Mouse (Mus musculus) T-helper 17 cell (primary cell): Measurements from ENCODE around the gene Lrrc28.

ENCODE experiments used
- in situ Hi-C, 2 experiments: fragments of 300-600 bp; cut with MboI, MseI; formaldehyde crosslinking; loops; 1 replicate in 1 of 2; 2 replicates in 1 of 2; pipeline ENCODE4 v1.15.1; 2025; ENCODE audit warnings: high pct_unique_total_duplicates in 2 of 2

Lrrc28 gene

DNA sequence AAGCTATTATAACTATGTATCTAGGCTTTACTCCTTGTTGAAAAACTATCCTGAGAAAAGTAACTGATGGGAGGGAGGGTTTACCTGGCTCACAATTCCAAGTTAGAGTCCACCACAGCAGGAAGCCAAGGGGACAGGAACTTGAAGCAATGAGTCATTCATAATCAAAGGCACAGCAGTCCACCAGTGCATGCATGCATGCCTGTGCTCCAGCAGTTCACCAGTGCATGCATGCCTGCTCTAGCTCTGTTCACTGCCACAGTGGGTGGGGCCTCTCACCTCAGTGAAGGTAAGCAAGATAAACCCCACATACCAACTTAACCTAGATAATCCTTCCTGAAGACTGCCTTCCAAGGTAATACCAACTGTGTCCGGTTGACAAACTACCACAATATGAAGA, 38.8 kb downstream of the Lrrc28 start:
- in situ Hi-C loops, result no loop called here

DNA sequence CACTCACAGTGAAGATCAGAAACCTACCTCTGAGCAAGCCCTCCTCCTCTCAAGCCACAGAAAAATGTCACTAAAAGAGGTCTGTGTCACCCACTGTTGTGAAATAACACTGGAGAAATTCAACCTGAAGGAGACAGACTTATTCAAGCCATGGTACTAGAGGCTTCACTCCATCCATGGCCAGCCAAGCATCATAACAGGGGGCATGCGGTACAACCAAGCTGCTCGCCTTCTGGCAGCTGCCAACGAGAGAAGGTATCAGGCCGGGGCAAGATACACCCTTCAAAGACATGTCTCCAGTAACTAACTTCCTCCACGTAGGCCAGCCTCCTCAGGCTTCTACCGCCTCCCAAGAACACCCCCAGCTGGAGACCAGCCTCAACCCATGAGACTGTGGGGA, 40.0 kb downstream of the Lrrc28 start:
- in situ Hi-C loops, result no loop called here

DNA sequence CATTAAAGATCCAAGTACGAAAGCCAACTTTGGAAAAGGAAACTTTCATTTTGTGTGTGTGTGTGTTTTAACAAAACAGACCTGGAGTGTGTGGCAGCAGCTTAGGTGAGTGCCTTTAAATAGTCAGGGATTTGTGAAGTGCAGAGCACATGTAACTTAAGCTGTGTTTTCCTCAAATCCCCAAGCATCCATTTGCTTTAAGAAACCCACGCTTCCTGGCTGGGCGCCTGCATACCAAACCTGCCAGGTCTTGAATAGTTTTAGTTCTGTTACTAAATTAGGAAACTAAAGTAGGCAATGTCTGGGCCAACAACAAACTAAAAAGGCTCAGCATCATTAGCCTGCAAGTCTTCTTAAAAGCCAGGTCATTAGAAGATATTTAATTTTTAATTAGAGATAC, 47.0 kb downstream of the Lrrc28 start:
- in situ Hi-C loops, result no loop called here

DNA sequence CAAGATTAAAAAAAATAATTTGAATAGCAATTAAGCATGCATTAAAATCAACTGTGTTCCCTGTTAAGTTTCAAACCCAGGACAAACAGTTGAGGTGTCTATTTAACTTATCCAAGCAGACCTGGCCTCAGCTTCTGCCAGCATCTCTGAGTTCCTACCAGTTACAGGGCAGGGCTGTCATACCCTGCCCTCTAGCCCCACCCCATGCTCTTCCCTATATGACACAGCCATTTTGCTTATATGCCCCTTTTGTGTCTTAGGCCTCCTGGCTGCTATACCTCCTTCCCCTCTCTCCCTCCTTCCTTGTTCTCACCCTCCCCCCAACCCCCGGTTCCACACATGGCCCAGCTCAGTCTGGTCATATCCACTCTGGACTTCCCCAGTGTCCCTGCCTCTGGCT, 48.1 kb downstream of the Lrrc28 start:
- in situ Hi-C loops, result no loop called here

DNA sequence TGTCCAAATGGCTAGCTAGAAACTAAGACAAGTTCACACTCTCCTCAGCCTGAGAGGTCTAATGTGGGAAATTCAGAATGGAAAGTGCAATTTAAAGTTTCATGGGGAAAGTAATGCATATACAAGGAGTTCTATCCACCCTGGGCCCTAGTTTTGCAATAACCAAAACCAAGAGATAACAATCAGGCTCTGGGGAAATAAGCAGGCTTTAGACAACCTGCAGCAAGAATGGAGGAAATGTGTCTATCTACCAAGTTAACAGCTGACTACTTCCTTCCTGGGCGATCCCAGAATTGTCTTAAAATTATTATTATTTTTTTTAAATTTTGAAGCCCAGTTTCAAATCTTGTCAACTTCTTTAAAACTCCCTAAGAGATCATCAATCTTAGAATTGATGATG, 48.7 kb downstream of the Lrrc28 start:
- in situ Hi-C loops, result no loop called here

DNA sequence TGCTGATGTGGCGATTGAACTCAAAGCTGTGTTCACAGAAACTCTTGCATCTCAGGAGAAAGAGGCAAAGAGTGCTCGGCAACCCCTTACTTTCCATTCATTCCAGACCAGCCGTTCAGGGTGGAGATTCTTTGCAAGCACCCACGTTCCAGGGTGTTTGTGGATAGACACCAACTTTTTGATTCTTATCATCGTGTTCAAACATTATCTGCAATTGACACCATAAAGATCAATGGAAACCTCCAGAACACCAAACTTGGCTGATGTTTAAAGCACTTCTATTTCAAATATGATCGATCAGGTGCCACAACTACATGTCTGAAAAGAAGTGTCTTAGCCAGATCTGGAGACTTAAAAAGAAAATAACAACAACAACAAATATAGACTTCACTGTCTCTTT, 51.2 kb downstream of the Lrrc28 start:
- in situ Hi-C loops, result no loop called here

DNA sequence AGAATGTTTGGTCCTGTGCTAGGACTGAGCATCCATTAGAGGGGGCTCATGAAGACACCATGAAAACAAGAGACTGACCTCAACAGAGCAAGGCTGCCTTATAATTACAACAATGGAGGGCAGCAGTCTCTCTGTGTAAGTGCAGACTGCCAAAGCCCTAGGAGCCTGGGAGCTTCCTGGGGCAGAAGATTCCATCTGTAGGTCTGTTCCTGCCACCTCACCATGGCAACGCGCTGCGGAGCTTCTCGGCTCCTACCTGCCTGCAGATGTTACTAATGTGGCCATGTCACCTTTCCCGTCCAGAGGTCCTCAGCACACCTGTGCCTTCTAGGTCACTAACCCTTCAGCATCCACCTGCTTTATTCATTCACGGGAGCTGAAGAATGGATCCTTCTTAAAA, 52.4 kb downstream of the Lrrc28 start:
- in situ Hi-C loops, result no loop called here

DNA sequence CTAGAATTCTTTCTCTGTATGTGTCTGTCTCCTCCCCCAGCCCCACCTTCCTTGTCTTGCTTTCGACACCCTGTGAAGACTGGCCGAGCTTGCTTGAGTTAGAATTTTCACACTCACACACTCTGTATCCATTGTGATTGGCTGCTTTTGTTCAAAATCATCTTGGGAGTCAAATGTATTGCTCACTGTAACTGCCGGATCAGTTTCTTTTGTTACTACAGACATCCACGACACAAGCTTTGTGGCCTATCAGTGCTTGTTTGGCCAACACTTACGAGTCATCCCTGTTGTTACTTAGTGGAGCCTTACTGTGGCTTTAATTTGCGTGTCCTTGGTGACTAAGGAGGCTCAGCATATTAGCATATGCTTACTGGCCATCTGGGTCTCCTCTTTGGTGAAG, 56.3 kb downstream of the Lrrc28 start:
- in situ Hi-C loops, result no loop called here

DNA sequence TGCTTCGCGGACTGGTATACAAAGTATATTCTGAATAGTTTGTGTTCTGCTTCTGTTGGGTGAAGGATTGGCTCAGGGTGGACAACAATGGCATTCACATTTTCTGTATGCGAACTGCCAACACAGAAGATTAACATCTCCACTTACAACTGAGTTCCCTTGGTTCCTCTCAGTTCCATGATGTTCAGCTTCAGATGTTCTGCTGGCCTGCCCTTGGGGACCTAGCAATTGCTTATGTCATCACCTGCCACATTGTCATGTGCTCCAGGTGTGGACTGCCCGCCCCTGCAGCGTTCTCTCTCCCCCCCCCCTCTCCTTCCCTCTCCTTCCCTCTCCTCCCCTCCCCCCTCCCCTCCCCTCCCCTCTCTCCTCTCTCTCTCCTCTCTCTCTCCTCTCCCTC, 58.6 kb downstream of the Lrrc28 start:
- in situ Hi-C loops, result no loop called here

DNA sequence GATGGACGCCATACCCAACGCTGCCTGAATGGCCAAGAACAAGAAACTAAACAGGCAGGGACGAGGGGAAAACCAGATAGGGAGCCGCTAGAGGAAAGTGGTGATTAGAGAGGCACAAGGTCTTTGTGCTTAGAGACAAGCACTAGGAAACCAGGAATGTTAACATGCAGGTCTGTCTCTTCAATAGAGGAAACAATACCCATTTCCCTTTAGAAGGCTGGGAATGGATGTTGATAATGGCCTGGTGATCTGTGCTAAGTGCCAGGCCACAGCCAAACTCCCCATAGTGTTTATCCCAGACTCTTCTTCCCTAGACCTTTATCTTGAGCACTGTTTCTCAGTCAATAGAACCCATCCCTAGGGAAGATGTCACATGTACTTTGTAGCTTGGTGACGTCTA, 61.2 kb downstream of the Lrrc28 start:
- in situ Hi-C loops, result no loop called here

DNA sequence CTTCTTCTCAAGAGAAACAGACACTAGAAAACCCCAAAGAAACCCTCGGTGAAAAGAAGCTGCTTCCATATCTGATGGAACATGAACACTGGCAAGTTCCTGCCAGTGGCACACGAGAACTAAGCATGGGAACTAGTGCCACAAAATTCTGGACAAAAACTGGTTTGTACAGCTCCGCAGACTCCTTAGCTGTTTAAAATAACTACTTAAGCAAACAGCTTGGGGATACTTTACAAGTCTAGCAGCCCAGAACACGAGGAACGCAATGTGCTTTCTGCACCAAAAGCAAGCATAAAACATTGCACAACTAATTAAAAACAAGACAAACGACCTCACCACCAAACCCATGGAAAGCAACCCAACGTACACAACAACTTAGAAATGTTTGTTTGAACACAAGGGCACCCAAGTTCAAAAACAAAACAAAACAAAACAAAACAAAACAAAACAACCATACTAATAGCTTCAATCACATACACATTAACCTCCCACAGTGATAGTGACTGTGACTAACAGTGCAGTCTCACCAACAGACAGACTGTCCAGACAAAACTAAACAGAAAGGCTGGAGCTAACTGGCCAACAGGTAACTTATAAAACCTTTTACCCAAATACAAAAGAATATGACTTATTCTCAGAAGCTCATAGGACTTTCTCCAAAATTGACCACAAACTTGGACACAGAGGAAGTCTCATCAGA, 66.1 kb downstream of the Lrrc28 start:
- in situ Hi-C loops, result no loop called here

DNA sequence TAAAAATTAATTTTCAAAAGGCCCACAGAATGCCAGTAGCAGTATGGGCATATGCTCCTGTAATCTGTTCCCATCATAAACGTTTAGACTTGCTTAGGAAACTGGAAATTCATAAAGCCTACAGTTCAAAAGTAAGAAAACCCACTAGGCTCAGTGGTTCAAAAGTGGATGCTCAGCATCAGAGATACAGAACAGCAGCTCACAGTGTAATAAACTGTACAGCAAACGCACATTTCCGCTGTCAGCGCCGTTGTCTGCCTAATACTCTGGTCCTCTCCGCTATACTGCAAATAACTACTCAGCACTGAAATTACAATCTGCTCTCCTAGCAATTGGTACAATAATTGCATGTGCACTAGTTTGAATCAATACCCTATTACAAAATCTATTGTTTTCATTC, 67.0 kb downstream of the Lrrc28 start:
- in situ Hi-C loops, result no loop called here

DNA sequence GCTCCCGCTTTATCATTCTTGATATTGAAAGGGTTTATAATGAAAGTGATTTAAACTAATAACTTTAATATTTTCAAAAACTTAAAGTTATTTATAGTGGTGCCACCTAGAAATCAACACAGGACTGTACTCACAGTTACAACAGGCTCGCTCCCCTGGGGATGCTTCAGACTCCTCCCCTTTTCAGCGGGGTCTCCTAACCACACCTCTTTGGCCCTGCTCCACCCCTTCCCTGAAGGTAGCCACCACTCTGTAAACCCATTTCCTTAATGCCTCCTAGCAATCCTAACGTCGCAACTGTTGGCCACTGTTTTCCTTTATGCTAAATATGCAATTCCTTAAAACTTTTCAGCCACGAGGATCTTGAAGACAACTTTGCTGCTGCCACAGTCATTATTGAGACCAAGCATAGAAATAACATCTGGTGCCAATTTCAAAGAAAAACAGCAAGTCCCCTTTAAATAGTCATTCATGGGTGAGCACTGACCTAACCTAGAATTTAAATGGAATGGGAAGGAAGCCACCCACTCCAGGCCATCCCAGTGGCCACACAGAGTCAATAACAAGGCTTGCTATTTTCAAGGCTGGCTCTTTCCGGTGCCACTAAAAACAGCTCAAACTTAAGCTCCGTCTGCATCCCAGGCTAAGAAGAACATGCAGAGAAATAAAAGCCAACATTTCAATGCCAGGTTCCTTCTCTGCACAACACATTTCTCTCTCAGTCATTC, 78.4 kb downstream of the Lrrc28 start:
- in situ Hi-C loops, result no loop called here

DNA sequence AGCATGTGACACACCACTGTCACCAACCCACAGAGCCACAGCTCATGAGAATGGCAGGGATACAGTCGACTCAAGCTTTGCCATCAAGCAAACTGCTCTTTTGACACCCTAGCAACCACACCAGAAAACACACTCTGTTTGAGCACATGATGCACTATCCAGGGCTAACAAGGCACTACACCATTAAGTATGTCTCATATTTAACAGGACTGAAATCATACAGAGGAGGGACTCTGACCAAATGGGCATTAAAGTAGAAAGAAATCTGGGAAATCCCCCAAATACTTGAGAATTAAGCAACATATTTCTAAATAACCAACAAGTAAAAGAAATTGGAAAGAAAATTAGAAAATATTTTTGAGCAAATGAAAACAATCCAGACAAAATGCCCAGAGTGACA, 79.9 kb downstream of the Lrrc28 start:
- in situ Hi-C loops, result no loop called here

DNA sequence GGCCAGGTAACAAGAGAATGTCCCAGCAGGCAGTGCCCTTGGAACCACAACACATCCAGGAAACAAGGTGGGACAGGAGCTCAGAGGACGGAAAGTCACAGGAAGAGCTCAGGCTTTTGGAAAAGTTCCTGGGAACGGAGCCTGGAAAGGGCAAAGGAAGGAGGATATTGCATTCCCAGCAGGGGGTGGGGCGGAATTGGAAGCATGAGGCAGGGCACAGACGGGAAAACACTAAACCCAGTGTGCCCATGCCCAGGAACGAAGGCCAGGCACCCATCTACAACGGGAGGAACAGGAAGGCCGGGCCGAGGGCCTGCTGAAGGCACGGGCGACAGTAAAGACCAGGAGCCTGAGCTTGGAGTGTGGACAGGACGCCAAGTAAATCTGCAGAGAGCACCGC, 82.9 kb downstream of the Lrrc28 start:
- in situ Hi-C loops, result no loop called here

DNA sequence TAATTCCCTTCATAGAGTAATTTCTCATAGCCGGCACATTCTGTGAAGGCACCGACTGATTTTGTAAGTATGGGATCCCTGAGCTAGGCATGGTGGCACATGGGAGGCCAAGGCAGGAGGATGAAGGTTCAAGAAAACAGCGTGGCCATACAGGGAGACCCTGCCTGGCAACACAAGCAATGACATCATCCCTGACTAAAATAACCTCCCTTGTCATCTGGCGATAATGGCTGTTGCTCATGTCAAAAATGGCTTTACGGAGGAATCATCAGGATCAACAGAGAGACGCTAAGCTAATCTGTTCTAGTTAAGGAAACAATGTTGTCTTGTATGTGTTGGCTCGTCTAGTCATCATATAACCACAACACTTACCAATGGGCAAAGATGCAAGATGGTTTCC, 85.6 kb downstream of the Lrrc28 start:
- in situ Hi-C loops, result no loop called here

DNA sequence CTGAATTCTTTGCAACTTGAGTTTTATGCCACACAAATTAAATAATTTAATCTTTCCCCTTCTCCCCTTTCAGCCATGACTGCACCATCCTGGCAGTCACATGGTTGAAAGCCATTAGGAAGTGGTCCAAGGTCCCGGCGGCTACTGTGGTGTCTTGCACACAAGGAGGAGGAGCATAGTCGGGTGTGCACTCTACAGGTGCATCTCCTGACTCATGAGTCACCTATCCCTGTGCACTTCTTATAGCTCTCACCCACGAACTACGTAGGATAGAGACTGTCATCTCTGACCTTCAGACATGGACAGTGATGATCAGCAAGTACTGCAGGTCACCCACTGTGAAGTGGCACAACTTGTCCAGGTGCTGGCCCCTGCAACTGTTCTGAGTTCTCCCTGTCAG, 86.8 kb downstream of the Lrrc28 start:
- in situ Hi-C loops, result no loop called here

DNA sequence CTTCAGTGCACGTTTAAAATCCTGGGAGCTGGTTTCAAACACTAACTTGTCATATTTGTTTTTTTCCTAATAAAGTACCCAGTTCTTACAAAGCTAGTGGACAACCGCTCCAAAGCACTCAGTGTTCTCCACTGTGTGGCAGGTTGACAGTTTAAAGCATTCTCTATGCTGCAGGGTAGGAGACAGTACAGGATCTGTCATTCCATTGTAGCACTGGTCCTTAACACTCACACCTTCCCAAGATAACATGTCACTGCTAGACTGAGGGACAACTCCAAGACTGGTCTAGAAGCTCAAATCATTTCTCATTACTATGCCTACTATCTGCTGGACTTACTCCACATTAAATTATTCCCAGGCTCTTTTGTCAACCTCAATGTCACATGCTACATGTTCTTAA, 90.2 kb downstream of the Lrrc28 start:
- in situ Hi-C loops, result no loop called here

DNA sequence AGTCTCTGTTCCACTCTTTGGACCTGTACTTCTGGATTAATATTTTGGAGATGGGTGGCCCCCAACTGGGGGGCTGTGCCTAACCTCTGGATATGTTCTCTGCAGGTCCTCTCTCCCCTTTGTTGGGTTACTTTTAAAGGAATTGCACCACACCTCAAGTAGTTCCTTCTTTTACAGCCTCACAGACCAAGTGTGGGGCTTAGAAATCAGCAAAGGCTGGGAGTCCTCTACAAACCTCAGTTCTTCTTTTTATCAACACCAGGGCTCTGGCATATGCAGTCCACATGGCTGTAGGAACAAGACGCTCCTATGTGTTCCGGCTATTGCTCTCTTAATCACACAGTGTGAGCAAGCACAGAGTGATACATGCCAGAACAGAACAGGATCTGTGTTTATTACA, 93.8 kb downstream of the Lrrc28 start:
- in situ Hi-C loops, result no loop called here

DNA sequence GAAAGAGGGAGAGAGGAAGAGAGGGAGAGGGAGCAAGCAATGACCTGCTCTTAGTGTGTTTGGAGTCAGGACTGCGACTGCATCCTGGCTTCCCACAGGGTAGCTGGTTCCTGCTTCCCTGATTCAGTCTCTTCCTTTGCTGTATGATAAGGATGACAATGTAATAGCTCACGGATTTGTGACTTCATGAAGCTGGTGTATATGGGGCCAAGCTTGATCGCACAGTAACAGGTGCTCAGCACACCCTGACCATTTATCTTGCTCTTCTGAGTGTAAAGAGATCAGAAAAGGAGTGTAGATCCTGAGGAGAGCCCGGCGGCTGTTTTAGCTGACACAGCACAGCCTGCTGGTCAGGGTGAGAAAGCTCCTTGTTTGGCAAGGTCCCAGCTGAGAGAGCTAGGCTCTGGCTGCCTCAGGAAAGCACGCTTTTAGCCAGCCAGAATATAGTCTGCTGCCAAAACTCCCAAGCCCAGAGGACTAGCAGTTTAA, 96.0 kb downstream of the Lrrc28 start:
- in situ Hi-C loops, result no loop called here

DNA sequence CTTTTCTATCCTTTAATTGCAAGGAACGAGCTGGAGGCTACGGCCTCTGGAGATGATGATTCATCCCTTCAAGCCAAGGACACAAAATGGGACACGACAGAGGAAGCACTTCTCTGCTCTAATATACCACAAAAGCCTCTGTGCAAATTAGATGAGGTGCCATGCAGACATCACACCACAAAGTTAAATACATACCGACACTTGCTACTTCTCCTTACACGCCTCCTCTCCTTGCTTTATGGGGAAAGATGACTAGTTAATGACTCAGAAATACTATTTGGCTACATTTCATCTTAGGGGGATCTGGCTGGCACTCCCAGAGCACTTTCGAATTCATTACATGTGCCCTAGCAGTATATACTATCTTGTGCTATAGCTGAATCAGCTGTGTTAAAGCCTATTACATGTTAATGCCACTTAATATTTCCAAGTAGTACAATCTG, 96.4 kb downstream of the Lrrc28 start:
- in situ Hi-C loops, result no loop called here

DNA sequence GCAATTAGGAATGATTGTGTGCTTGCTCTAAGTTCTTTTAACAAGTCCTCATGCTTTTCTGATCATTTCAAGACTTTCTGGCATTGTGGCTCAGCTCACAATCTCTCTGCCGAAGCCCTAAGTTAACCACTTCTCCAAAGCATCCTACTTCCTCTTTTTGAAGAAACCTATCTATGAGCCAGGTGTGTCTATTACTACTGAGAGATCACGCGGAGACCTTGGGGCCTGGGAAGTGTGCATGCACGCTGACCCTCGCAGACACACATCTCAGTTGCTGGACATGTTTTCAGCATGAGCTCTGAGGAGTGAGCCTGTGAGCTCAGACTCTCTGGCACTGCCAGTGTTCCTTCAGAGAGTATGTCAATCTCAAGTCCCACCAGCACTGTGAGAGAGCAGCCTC, 98.8 kb downstream of the Lrrc28 start:
- in situ Hi-C loops, result no loop called here

DNA sequence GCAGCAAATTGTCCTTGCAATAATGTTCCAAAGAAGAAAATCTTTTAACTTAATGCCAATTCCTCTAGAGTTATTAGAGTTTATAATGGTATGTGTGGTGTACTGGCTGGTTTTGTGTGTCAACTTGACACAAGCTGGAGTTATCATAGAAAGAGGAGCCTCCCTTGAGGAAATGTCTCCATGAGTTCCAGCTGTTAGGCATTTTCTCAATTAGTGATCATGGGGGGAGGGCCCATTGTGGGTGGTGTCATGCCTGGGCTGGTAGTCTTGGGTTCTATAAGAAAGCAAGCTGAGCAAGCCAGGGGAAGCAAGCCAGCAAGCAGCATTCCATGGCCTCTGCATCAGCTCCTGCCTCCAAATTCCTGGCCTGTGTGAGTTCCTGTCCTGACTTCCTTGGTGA, 100.5 kb downstream of the Lrrc28 start:
- in situ Hi-C loops, result no loop called here
